Mouse (Mus musculus): Measurements from ENCODE around the gene Cars2. TPM values are rescaled to one million over a fixed set of nuclear protein-coding genes. Genes with fewer than 3 reads are reported as not detected.
"Not testable (repeated sequence)": the region's sequence is repeated elsewhere in the genome, so short reads cannot be mapped to it uniquely, and the experiment has no call there.

Cars2 gene
- total RNA-seq, 2 experiments from 2014 or later, result 32.8 to 41.2 TPM

DNA sequence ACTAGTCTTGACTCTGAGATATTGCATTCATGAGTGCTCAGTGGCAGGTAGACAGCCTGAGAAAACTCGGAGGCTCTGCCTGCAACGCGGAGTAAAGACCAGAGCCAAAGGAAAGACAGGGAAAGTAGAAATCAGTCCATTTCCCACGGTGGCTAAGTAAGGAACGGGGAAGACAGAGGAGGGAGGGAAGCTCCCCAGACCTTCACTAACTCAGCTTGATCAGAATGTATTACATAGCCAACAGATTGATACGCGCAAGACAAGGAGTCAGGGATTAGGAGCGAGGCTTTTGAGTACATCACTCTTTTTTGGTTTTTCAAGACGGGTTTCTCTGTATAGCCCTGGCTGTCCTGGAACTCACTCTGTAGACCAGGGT is 73.4 kb downstream of the Cars2 start:
- no peak for ATAC-seq (replicated peaks; ENCODE audit: poor library complexity)

DNA sequence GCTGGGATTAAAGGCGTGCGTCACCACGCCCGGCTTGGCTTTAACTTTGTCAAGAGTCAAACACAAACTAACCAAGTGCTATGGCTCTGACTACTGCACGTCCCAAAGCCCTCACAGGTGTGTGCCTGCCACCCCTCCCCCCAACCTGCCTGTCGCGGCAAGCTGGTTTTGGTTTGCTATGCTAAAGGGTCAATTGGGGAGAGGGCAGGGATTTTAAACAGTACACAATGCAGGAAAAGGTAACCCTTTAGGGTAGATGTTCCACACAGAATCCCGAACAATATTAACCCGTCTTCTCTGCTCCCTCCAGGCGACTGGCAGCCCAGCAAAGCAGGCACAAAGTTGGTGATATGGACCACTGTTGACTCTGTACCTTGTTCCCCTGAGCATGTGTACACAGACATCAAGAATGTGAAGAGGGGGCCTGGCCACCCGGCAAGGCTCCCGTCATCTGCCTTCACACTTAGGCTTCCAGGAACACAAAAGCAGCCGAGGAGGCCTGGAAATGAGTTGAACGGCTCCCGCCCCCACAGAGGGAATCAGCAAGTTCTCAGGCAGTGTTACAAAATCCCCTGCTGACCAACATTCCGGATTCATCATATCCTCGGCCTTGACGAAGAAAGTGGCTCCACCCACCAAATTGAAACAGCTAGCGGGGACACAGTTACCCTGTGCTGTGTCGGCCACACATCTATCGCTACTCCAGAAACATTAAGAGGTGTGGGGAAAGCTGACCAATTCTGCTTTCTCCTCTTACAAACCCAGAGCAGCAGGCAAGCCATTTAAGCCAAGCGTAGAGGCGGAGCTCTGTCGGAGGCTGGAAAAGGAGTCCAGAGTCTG is 74.0 kb downstream of the Cars2 start:
- ATAC-seq (replicated peaks; ENCODE audit: poor library complexity), result peak; percentile 70

DNA sequence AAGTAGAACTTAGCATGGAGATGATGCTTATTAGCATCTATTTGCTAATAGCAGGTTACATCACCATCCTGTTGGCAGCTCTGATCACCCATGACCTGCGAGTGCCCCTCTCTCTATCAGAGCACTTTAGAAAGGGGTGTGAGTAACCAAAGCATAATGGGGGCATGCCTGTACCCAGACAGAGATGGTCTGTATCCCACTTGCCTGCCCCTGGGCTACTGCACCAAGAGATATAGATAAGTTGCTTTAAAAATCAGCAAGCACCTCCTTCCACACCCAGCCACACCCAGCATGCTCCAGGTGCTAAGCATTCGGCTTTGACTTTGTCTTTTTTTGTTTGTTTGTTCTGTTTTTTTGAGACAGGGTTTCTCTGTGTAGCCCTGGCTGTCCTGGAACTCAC is 74.7 kb downstream of the Cars2 start:
- no peak for ATAC-seq (replicated peaks; ENCODE audit: poor library complexity)

DNA sequence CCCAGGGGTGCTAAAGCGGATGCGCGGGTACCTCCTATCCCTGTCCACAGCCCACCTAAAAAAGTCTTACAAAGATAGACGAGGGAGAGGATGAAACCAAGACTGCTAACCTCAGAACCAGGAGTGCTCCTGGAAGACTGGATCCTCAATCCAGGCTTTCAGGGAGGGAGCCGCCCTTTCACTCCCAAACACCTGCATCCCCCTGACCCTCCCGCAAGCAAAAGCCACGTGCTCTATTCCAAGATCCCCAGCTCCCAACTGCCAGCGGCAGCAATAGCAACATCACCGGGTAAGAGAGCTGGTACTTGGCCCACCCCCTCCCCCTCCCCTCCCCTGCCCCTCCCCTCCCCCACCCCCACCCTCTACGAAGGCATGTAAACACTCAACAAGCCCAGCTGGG is 75.2 kb downstream of the Cars2 start:
- ATAC-seq (replicated peaks; ENCODE audit: poor library complexity), result no peak

DNA sequence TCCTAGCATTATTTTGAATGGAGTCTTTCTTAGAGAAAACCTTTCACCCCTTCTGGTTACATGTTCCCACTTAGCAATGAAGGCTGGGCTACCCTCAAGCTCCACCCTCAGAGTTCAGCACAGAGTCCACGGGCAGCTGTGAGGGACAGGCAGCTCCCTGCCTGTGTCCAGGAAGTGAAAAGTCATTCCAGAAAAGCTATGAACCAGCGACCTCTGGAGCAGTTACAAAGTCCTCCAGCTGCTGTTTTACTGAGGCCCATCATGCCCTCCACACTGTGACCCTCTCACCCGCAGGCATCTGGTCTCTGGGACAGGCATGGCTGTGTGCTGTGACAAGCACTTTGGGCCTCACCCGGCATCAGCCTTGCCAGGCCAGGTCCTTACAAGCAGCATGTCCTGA is 77.5 kb downstream of the Cars2 start:
- no peak for ATAC-seq (replicated peaks; ENCODE audit: poor library complexity)

DNA sequence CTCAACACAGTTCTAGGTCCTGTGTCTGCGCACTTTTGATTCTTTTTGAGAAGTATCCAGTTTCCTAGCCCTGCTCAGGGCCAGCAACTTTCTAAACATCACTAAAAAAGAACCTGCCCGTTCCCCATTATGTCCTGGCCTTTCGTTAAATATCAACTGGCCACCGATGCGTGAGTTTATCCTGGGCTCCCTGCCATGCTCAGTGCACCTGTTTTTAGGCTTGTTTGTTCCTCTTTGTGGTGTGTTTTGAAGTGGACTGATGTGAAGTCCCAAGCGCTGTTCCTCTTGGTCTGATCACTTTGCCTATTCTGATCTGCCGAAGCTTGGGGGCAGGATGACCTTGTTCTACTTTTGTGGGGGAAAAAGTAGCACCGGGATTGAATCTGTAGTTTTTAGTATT is 79.3 kb downstream of the Cars2 start:
- no peak for ATAC-seq (replicated peaks; ENCODE audit: poor library complexity)

DNA sequence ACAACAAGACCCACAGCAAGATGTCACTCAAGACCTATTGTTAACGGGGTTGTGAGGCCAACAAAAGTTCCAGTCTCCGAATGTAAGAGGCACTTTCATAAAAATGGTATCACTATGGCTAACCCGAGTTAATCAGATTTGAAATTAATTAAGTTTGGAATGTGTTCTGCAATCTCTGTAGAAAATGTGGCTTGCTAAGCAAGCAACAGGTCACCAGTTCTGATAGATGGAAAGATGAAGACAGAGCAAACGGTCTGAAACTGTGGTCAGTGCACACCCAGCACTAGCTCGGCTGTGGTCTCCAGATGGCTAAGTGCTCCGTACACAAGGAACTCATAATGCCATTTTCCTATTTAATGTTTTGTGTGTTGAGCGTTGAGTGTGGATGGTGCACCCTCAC is 79.9 kb downstream of the Cars2 start:
- no peak for ATAC-seq (replicated peaks; ENCODE audit: poor library complexity)

DNA sequence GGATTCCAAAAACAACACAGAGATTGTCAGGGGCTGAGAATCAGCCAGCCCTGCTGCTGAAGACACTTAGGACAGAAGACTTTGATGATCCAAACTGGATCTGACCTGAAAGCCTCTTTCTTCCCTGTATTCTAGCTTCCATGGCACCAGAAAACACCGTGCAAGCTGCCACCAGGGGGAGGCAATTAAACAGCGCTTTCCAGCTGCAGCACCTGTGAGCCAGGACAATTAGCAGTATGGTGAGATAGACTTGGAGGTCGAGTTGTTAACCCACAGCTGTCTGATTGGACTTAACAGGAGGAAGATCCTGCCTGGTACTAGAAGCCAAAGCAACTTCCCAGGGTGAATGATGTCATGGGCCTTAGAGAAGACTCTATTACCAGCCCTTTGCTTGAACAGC is 81.5 kb downstream of the Cars2 start:
- ATAC-seq (replicated peaks; ENCODE audit: poor library complexity), result peak; percentile 39; the same call in 1 of the 2 replicates

DNA sequence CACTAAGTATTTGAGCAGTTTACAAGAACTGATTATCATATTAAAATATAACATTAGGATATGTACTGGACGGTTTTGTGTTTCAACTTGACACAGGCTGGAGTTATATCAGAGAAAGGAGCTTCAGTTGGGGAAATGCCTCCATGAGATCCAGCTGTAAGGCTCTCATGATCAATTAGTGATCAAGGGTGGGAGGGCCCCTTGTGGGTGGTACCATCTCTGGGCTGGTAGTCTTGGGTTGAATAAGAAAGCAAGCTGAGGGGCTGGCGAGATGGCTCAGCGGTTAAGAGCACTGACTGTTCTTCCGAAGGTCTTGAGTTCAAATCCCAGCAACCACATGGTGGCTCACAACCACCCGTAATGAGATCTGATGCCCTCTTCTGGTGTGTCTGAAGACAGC is 84.1 kb downstream of the Cars2 start:
- ATAC-seq (replicated peaks; ENCODE audit: poor library complexity), result not testable (repeated sequence)

DNA sequence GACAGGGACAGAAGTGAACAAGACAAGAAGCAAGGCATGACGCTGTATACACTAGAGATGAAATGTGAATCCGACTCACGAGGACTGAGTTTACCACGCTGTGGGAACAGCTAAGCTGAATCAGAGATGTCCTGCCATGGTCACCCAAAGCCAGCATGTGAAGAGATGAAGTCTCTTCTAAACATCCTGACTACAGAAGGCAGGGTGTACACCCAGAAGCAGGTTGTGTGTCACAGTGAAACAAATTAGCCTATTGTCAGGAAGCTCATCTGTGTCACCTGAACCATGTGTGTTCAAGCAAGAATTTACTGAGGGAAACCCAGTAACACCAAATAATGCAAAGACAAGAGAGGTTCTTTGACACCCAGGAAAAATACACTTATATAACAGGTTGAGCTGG is 85.0 kb downstream of the Cars2 start:
- no peak for ATAC-seq (replicated peaks; ENCODE audit: poor library complexity)

DNA sequence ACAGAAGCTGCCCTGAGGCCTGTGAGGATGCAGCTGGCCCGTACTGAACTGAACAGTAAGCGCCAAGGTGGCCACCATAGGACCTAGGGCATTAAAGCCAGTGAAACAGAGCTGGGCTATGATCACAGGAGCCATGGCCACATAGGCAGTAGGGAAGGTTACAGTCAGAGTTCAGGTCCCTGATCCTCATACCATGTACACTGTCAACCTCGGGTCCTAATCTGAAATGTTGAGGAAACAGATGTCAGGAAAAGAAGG is 85.9 kb downstream of the Cars2 start:
- no peak for ATAC-seq (replicated peaks; ENCODE audit: poor library complexity)

Other genes with a start within 250 kb of the Cars2 start
- gene Col4a2, start 238.0 kb downstream of the Cars2 start, total RNA-seq (2015), result 0.22 and 0.29 TPM in 2 replicates
- gene Col4a2, start 238.0 kb downstream of the Cars2 start, total RNA-seq (2017), result 0.46 and 0.64 TPM in 2 replicates
- 0.29 and 0.32 TPM in 2 replicates for gene Col4a1, start 238.0 kb downstream of the Cars2 start, total RNA-seq (2015)
- 0.08 and 1.8 TPM in 2 replicates for gene Col4a1, start 238.0 kb downstream of the Cars2 start, total RNA-seq (2017)
- gene Rab20, start 72.1 kb downstream of the Cars2 start, total RNA-seq (2015), result 1.3 and 2.2 TPM in 2 replicates
- 3.7 and 5.2 TPM in 2 replicates for gene Rab20, start 72.1 kb downstream of the Cars2 start, total RNA-seq (2017)
- 59.8 and 65.7 TPM in 2 replicates for gene Naxd, start 53.3 kb downstream of the Cars2 start, total RNA-seq (2015)
- gene Naxd, start 53.3 kb downstream of the Cars2 start, total RNA-seq (2017), result 70.6 and 72.5 TPM in 2 replicates
- gene Ing1, start 4.8 kb upstream of the Cars2 start, total RNA-seq (2015), result 30.3 and 31.5 TPM in 2 replicates
- 41.7 and 52.5 TPM in 2 replicates for gene Ing1, start 4.8 kb upstream of the Cars2 start, total RNA-seq (2017)
- 87.0 and 98.7 TPM in 2 replicates for gene Ankrd10, start 85.0 kb upstream of the Cars2 start, total RNA-seq (2015)
- gene Ankrd10, start 85.0 kb upstream of the Cars2 start, total RNA-seq (2017), result 63.9 and 67.6 TPM in 2 replicates
- gene 1700016D06Rik, start 150.3 kb upstream of the Cars2 start, total RNA-seq (2015), result not detected in 2 replicates
- gene 1700016D06Rik, start 150.3 kb upstream of the Cars2 start, total RNA-seq (2017), result not detected in 2 replicates
- 26.4 and 32.3 TPM in 2 replicates for gene Arhgef7, start 176.9 kb upstream of the Cars2 start, total RNA-seq (2015)
- 20.4 and 36.0 TPM in 2 replicates for gene Arhgef7, start 176.9 kb upstream of the Cars2 start, total RNA-seq (2017)